Mouse (Mus musculus): ENCODE results near the gene Gm10772.
"Not testable (repeated sequence)": the region's sequence is repeated elsewhere in the genome, so short reads cannot be mapped to it uniquely, and the experiment has no call there.

DNA sequence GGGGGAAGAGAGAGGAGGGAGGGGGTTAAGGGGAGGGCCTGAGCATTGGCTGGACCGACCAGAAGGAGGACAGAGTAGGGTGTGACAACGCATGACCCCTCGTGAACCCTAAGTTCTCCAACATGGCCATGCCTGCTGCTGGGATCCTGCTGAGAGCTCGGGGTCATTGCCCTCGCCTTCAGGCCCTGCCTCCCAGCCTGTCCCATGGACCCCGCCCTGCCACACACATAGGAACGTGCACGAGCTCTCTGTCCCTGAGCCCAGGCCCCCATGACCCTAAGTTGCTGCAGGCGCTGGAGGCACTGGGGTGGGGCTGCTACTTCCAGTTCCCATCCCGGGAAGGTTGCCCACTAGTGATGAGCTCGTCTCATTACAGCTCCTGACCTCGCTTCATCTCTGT, 48.2 kb downstream of the Gm10772 start:
- peak; percentile 38 for TF ChIP-seq CTCF (conservative IDR thresholded peaks at IDR 0.05; ENCODE audit: low read length)
- TF ChIP-seq POU5F1 (IDR thresholded peaks at IDR 0.05; ENCODE audit: borderline replicate concordance, low read length) = not testable (repeated sequence)

All from E14TG2a.4 (cell line).